Mouse (Mus musculus): ENCODE data around the gene Zfyve28.

Gene Zfyve28

GRCm38 (mm10) chr5:34288154-34288716 lies at the start of gene Zfyve28, which contains the start of gene Cfap99:
Zfyve28 (minus strand) TSS chr5:34288449.
Cfap99 (plus strand) TSS chr5:34288600.
- DNase-seq, result peak; percentile 95

DNA sequence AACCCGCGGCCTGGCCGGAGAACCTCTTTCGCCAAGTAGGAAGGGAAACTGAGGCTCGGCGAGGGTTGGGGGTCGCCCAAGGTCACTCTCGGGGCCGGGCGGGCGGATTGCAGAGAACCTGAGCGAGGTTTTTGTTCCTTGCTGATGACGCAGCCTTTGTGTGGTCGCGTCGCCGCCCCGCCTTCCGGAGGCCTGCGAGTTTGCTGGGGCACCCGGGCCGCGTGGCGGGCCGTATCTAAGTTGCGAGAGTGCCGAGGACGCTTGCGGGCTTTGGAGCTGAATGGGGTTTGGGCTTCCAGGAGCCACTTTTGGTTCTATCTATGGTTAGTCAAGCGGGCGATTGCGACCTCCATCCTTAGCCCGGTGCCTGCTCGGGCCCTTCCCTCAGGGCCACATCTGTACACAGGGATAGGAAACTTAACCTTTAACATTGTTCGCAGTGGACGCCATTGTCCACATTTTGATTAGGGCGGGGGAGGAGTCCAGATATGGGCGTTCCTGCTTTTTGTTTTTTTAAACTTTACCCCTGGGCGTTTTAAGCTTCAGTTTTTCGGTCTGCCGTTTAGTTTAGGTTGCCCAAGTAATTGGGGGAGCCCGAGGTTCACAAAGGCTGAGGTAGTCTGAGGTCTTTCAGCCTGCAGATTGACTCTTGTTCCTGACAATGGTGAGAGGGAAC lies 48.7 kb upstream of the Zfyve28 start:
- DNase-seq, result peak; percentile 70

- peak; percentile 99 for DNase-seq
These were observed 48.0 kb upstream of the Zfyve28 start, which contains the start of gene Rnf4 for GRCm38 (mm10) chr5:34336097-34336774. Rnf4 (plus strand) TSS chr5:34336289.

DNA sequence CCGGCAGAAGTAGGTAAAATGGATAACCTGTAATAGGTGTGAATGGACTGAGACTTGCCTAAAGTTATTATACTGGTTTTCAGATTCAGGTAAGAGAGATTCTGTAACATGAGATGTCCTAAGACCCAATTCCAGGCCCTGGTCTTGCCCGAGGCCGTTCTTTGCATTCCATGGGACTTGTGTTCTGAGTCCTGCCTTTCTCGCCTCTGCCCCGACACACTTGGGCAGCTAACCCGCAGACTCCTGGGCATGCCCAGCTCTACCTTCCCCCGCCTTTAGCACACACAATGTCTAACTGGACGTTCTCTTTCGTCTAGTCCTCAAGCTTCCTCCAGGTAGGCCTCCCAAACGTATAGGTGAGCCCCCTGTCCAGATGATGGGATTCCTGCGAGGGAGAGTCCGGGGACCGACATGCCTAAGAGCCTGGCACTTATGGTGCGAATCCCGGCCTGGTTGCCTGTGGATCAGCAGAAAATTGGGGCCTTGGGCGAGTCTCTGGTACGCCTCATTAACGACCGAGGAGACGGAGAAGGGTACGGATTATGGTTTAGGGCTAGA lies 47.4 kb upstream of the Zfyve28 start:
- DNase-seq, result no peak

DNA sequence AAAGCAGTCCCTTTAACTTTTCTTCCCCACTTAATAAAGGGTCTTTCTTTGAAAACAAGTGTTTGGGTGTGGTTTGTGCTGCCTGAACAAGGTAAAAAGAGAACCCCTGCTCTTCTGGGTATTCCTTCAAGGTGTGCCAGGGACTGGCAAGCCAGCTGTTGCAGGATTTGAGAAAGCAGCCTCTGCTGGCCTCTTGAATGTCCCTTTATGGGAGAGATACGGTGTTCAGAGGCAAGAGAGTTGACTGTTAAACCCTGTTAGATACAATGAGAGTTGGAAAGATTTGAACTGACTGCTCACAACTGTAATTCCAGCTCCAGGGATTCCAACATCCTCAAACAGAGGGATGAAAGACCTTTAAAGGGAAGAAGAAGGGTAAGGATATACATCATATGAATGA lies 45.8 kb upstream of the Zfyve28 start:
- DNase-seq, result no peak

- DNase-seq, result no peak
These were observed 41.9 kb upstream of the Zfyve28 start for GRCm38 (mm10) chr5:34330136-34330535.

- DNase-seq, result peak; percentile 61
These were observed 38.8 kb upstream of the Zfyve28 start for GRCm38 (mm10) chr5:34326875-34327576.

- DNase-seq, result peak; percentile 23
These were observed 38.0 kb upstream of the Zfyve28 start for GRCm38 (mm10) chr5:34326249-34326691.

- no peak for DNase-seq
These were observed 37.0 kb upstream of the Zfyve28 start for GRCm38 (mm10) chr5:34325286-34325685.

- no peak for DNase-seq
These were observed 33.0 kb upstream of the Zfyve28 start for GRCm38 (mm10) chr5:34321236-34321635.

- DNase-seq, result no peak
These were observed 31.3 kb upstream of the Zfyve28 start for GRCm38 (mm10) chr5:34319491-34320034.

GRCm38 (mm10) chr5:34309016-34309415 lies 20.8 kb upstream of the Zfyve28 start:
- DNase-seq, result no peak

DNA sequence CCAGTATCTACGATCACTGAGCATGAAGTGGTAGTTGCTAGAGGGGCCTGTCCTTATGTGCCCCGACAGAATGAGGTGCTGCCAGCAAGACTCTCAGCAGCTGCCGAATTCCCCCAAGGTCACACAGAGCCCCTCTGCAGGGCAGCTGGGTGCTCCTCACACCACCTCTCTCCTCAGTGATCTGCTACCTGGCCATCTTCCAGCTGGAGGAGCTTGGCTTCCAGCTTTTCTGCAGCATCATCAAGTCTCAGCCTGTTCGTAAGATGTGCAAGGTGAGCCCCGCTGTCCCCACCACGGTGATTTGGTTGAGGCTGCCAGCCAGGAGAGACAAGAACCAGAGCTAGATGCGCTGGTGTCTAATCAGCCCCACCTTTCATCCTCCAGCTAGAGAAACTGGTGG lies 14.1 kb upstream of the Zfyve28 start:
- no peak for DNase-seq

- no peak for DNase-seq
These were observed 10.8 kb upstream of the Zfyve28 start for GRCm38 (mm10) chr5:34298937-34299535.

DNA sequence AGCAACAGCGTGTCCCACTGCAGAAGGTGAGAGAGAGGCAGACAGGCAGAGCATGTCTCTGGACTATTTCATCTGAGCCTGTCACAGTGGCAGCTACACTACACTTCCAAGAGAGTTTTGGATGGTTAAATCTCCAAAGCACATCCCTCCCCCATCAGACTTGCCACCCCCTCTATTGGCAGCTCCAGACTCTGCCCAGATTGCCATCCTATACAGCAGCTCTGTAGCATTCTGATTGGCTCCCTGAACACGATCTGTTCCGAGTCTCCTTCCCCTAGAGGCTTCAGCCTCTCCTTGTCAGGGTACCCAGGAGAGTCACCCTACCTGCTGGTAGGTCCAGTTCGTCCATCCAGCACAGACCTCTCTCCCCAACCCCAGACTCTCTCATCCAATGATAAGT lies 9.8 kb upstream of the Zfyve28 start:
- DNase-seq, result no peak

GRCm38 (mm10) chr5:34295141-34295540 lies 6.9 kb upstream of the Zfyve28 start:
- DNase-seq, result no peak

DNA sequence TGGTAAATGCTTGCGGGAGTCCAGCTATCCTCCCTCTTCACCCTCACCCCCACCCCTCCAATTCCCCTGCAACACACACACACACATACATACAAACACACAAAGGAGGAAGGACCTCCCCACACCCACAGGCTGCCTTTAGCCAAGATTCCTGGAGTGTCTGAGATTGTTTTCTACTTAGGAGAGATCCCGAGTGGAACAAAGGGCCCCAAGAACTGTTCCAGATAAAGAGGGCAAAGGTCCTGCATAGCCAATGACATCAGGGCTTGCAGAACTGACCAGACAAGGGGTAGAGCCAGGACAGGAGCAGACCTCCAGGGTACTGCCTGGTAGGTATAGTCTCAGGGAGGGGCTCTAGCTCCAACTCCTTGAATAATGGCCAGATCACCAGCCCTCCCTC lies 6.4 kb upstream of the Zfyve28 start:
- DNase-seq, result no peak

- no peak for DNase-seq
These were observed 5.1 kb upstream of the Zfyve28 start for GRCm38 (mm10) chr5:34293363-34293762.

GRCm38 (mm10) chr5:34289286-34289685 lies 1.0 kb upstream of the Zfyve28 start:
- DNase-seq, result no peak

- peak; percentile 42 for DNase-seq
These were observed 457 bp downstream of the Zfyve28 start for GRCm38 (mm10) chr5:34287838-34288145.

DNA sequence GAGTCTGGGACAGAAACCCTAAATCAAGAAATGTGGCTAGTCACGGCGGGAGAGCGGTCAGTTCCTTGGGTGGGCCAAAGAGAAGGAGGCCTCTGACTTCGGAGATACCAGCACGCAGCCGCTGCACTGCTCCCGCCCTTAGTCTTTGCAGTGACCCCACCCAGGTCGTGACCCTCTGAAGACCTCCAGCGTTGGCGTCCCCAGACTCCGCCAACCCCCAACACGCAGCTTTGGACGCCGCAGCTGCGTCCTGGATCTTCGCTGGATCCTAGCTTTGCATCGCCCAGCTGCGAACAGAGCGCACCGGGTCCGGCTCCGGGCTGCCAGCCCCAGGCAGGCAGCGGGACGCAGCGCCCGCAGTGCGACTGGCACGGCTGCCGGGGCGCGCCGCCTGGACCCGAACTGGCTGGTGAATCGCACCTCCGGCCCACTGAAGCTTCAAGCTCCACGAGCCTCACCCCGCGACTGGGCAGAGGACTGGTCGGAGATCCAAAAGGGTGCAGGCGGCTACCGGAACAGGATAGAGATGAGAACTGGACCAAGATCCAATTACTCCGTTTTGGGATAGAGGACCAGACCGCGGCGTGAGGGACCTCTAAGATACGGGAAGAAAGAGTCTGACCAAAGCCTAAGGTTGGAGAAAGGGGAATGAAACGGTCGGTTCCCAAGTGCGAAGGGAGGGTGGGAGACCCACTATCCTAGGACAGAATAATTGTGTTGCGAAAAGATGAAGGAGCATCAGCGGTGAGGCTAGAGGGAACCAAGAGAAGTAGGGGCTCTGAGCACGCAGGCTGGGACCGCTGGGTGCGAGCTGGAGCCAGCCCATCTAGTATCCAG lies 1.0 kb downstream of the Zfyve28 start:
- peak; percentile 61 for DNase-seq

GRCm38 (mm10) chr5:34286516-34286915 lies 1.7 kb downstream of the Zfyve28 start:
- peak; percentile 41 for DNase-seq
